Mouse (Mus musculus) MEL (cell line): Measurements from ENCODE around the gene Arhgef1. TPM values are rescaled to one million over a fixed set of nuclear protein-coding genes. Genes with fewer than 3 reads are reported as not detected.

Source experiments
- DNase-seq: peaks from one replicate; pipeline ENCODE4 v3.0.0; 2011; ENCODE audit warnings: low read depth, low spot score
- H3K27ac ChIP-seq: 2 replicates; pipeline ENCODE4 v1.5.1; 2012; ENCODE audit warnings: low read depth, mild to moderate bottlenecking, control low read depth, low read length, moderate library complexity; ENCODE audit not compliant: control insufficient read depth
- H3K27me3 ChIP-seq, 2 experiments: fragments of 150-350 bp in 1 of 2; sonication (generic) in 1 of 2; 2 replicates each; pipeline ENCODE4 v1.6.1; 2012; ENCODE audit warnings: low read length in 2 of 2, mild to moderate bottlenecking in 2 of 2, improper control_type of control experiment in 1 of 2, moderate library complexity in 1 of 2; ENCODE audit not compliant: insufficient read depth in 2 of 2, control insufficient read depth in 1 of 2
- H3K36me3 ChIP-seq, 2 experiments: 2 replicates each; pipeline ENCODE4 v1.6.1; 2012 to 2014; ENCODE audit warnings: low read length in 2 of 2, improper control_type of control experiment in 1 of 2, inconsistent platforms in 1 of 2, mild to moderate bottlenecking in 1 of 2; ENCODE audit not compliant: insufficient read depth in 2 of 2, control insufficient read depth in 1 of 2
- H3K4me1 ChIP-seq, 2 experiments: fragments of 150-350 bp in 1 of 2; sonication (generic) in 1 of 2; 2 replicates each; pipeline ENCODE4 v1.6.1; 2012; ENCODE audit warnings: low read length in 2 of 2, improper control_type of control experiment in 1 of 2, mild to moderate bottlenecking in 1 of 2; ENCODE audit not compliant: insufficient read depth in 2 of 2, control insufficient read depth in 1 of 2
- H3K4me3 ChIP-seq, 2 experiments: fragments of 150-350 bp in 1 of 2; sonication (generic) in 1 of 2; 2 replicates each; pipeline ENCODE4 v1.5.1; 2012; ENCODE audit warnings: low read depth in 2 of 2, low read length in 2 of 2, mild to moderate bottlenecking in 2 of 2, moderate library complexity in 2 of 2, control low read depth in 1 of 2, improper control_type of control experiment in 1 of 2; ENCODE audit not compliant: control insufficient read depth in 1 of 2, insufficient read depth in 1 of 2
- H3K79me2 ChIP-seq: 2 replicates; pipeline ENCODE4 v1.6.1; 2012; ENCODE audit warnings: mild to moderate bottlenecking, low read length, moderate library complexity; ENCODE audit not compliant: control insufficient read depth, poor library complexity, insufficient read depth
- H3K9ac ChIP-seq: 2 replicates; pipeline ENCODE4 v1.6.1; 2012; ENCODE audit warnings: low read depth, mild to moderate bottlenecking, control low read depth, low read length, moderate library complexity; ENCODE audit not compliant: control insufficient read depth, poor library complexity, severe bottlenecking
- H3K9me3 ChIP-seq: fragments of 150-350 bp; sonication (generic); replicated peaks from 2 replicates; pipeline ENCODE4 v1.6.1; 2012; ENCODE audit warnings: mild to moderate bottlenecking, low read length, improper control_type of control experiment, moderate library complexity; ENCODE audit not compliant: insufficient read depth
- BHLHE40 ChIP-seq: IDR thresholded peaks from 2 replicates; pipeline ENCODE4 v1.6.1; 2012; ENCODE audit warnings: low read depth, mild to moderate bottlenecking, inconsistent platforms, low read length, improper control_type of control experiment, borderline replicate concordance
- CHD1 ChIP-seq: IDR thresholded peaks from 2 replicates; pipeline ENCODE4 v1.6.1; 2012; ENCODE audit warnings: low read depth, mild to moderate bottlenecking, inconsistent platforms, low read length, improper control_type of control experiment
- CHD2 ChIP-seq: IDR thresholded peaks from 2 replicates; pipeline ENCODE4 v1.6.1; 2011; ENCODE audit warnings: low read length, improper control_type of control experiment
- CTCF ChIP-seq, 3 experiments: IDR thresholded peaks in 2 of 3; conservative IDR thresholded peaks in 1 of 3; 2 replicates each; pipeline ENCODE4 v1.5.1; 2011 to 2012; ENCODE audit warnings: low read length in 3 of 3, low read depth in 2 of 3, mild to moderate bottlenecking in 2 of 3, improper control_type of control experiment in 1 of 3, inconsistent platforms in 1 of 3, mixed read lengths in 1 of 3, moderate library complexity in 1 of 3; ENCODE audit not compliant: control insufficient read depth in 1 of 3, insufficient read depth in 1 of 3, poor library complexity in 1 of 3, severe bottlenecking in 1 of 3
- E2F4 ChIP-seq: IDR thresholded peaks from 2 replicates; pipeline ENCODE4 v1.6.1; 2011; ENCODE audit warnings: low read depth, low read length, improper control_type of control experiment, borderline replicate concordance
- ELF1 ChIP-seq: IDR thresholded peaks from 2 replicates; pipeline ENCODE4 v1.6.1; 2014; ENCODE audit warnings: low read depth, mild to moderate bottlenecking, inconsistent platforms, low read length, improper control_type of control experiment, moderate library complexity
- EP300 ChIP-seq, 2 experiments: IDR thresholded peaks; 2 replicates each; pipeline ENCODE4 v1.6.1; 2011; ENCODE audit warnings: improper control_type of control experiment in 2 of 2, low read length in 2 of 2, low read depth in 1 of 2, mild to moderate bottlenecking in 1 of 2
- ETS1 ChIP-seq: IDR thresholded peaks from 2 replicates; pipeline ENCODE4 v1.6.1; 2012; ENCODE audit warnings: low read depth, mild to moderate bottlenecking, inconsistent platforms, low read length, improper control_type of control experiment, moderate library complexity
- HCFC1 ChIP-seq: IDR thresholded peaks from 2 replicates; pipeline ENCODE4 v1.6.1; 2012; ENCODE audit warnings: low read depth, mild to moderate bottlenecking, inconsistent platforms, low read length, improper control_type of control experiment, moderate library complexity
- JUND ChIP-seq: IDR thresholded peaks from 2 replicates; pipeline ENCODE4 v1.6.1; 2011; ENCODE audit warnings: low read depth, mild to moderate bottlenecking, improper control_type of control experiment, low read length
- KAT2A ChIP-seq: conservative IDR thresholded peaks from 2 replicates; pipeline ENCODE4 v1.6.1; 2012; ENCODE audit warnings: low read depth, low read length, improper control_type of control experiment, inconsistent platforms
- MAFK ChIP-seq: IDR thresholded peaks from 2 replicates; pipeline ENCODE4 v1.6.1; 2011; ENCODE audit warnings: low read depth, mild to moderate bottlenecking, low read length, improper control_type of control experiment, borderline replicate concordance
- MAX ChIP-seq: IDR thresholded peaks from 2 replicates; pipeline ENCODE4 v1.6.1; 2011; ENCODE audit warnings: low read length, improper control_type of control experiment
- MAZ ChIP-seq: IDR thresholded peaks from 2 replicates; pipeline ENCODE4 v1.6.1; 2012; ENCODE audit warnings: low read depth, mild to moderate bottlenecking, inconsistent platforms, low read length, improper control_type of control experiment
- MEF2A ChIP-seq: IDR thresholded peaks from 2 replicates; pipeline ENCODE4 v1.6.1; 2014; ENCODE audit warnings: low read depth, mild to moderate bottlenecking, inconsistent platforms, low read length, improper control_type of control experiment; ENCODE audit not compliant: poor library complexity, insufficient replicate concordance, severe bottlenecking; ENCODE audit errors: extremely low read depth
- MXI1 ChIP-seq: IDR thresholded peaks from 2 replicates; pipeline ENCODE4 v1.6.1; 2011; ENCODE audit warnings: mild to moderate bottlenecking, low read depth, low read length, improper control_type of control experiment
- MYC ChIP-seq: IDR thresholded peaks from 2 replicates; pipeline ENCODE4 v1.6.1; 2011; ENCODE audit warnings: low read depth, mild to moderate bottlenecking, low read length, improper control_type of control experiment, moderate library complexity
- NELFE ChIP-seq: IDR thresholded peaks from 2 replicates; pipeline ENCODE4 v1.6.1; 2011; ENCODE audit warnings: low read depth, low read length, improper control_type of control experiment
- NRF1 ChIP-seq: IDR thresholded peaks from 2 replicates; pipeline ENCODE4 v1.6.1; 2014; ENCODE audit warnings: low read depth, mild to moderate bottlenecking, inconsistent platforms, low read length, improper control_type of control experiment, moderate library complexity; ENCODE audit not compliant: poor library complexity, insufficient read depth, severe bottlenecking
- POLR2A ChIP-seq, 2 experiments: IDR thresholded peaks; 2 replicates each; pipeline ENCODE4 v1.6.1; 2011 to 2012; ENCODE audit warnings: low read length in 2 of 2, mild to moderate bottlenecking in 2 of 2, control low read depth in 1 of 2, improper control_type of control experiment in 1 of 2, low read depth in 1 of 2, moderate library complexity in 1 of 2; ENCODE audit not compliant: control insufficient read depth in 1 of 2, insufficient read depth in 1 of 2, poor library complexity in 1 of 2
- POLR2AphosphoS2 ChIP-seq: IDR thresholded peaks from 2 replicates; pipeline ENCODE4 v1.6.1; 2011; ENCODE audit warnings: low read length, improper control_type of control experiment
- RAD21 ChIP-seq: IDR thresholded peaks from 2 replicates; pipeline ENCODE4 v1.6.1; 2011; ENCODE audit warnings: mild to moderate bottlenecking, low read depth, low read length, improper control_type of control experiment
- RCOR1 ChIP-seq: IDR thresholded peaks from 2 replicates; pipeline ENCODE4 v1.6.1; 2012; ENCODE audit warnings: low read depth, mild to moderate bottlenecking, inconsistent platforms, low read length, improper control_type of control experiment
- SIN3A ChIP-seq: IDR thresholded peaks from 2 replicates; pipeline ENCODE4 v1.6.1; 2012; ENCODE audit warnings: low read length, improper control_type of control experiment, inconsistent platforms
- TAL1 ChIP-seq: IDR thresholded peaks from 2 replicates; pipeline ENCODE4 v1.6.1; 2012; ENCODE audit warnings: mild to moderate bottlenecking, inconsistent platforms, low read length, moderate library complexity, mixed read lengths
- TBP ChIP-seq: IDR thresholded peaks from 2 replicates; pipeline ENCODE4 v1.8.0; 2011; ENCODE audit warnings: low read depth, low read length, improper control_type of control experiment
- TCF12 ChIP-seq: IDR thresholded peaks from 2 replicates; pipeline ENCODE4 v1.6.1; 2014; ENCODE audit warnings: low read depth, mild to moderate bottlenecking, inconsistent platforms, low read length, improper control_type of control experiment, moderate library complexity
- UBTF ChIP-seq: IDR thresholded peaks from 2 replicates; pipeline ENCODE4 v1.6.1; 2012; ENCODE audit warnings: low read depth, mild to moderate bottlenecking, inconsistent platforms, low read length, improper control_type of control experiment, moderate library complexity, borderline replicate concordance; ENCODE audit not compliant: insufficient read depth
- USF1 ChIP-seq: IDR thresholded peaks from 2 replicates; pipeline ENCODE4 v1.6.1; 2014; ENCODE audit warnings: low read depth, mild to moderate bottlenecking, inconsistent platforms, low read length, improper control_type of control experiment, moderate library complexity
- ZMIZ1 ChIP-seq: IDR thresholded peaks from 2 replicates; pipeline ENCODE4 v1.6.1; 2012; ENCODE audit warnings: low read depth, mild to moderate bottlenecking, inconsistent platforms, low read length, improper control_type of control experiment, moderate library complexity
- ZNF384 ChIP-seq: IDR thresholded peaks from 2 replicates; pipeline ENCODE4 v1.6.1; 2012; ENCODE audit warnings: low read depth, mild to moderate bottlenecking, inconsistent platforms, low read length, improper control_type of control experiment
- polyA plus RNA-seq, 2 experiments: library from polyadenylated mRNA; stranded (reverse) in 1 of 2; unstranded in 1 of 2; fragments of >175 nt in 1 of 2; fragments of >200 nt in 1 of 2; gene quantifications; 2 replicates each; pipeline versions ENCODE4 v1.2.1 to v1.2.4; 2012; ENCODE audit warnings: low replicate concordance in 2 of 2, low read depth in 1 of 2; ENCODE audit not compliant: insufficient read length in 2 of 2, insufficient read depth in 1 of 2, missing spikeins in 1 of 2
- total RNA-seq: library from RNA; depleted of rRNA; stranded (reverse); fragments of 300-350 nt; gene quantifications from 2 replicates; pipeline ENCODE4 v1.2.3, GENCODE M21; 2012

Gene Arhgef1
- total and polyA plus RNA-seq, 3 experiments: 53.3 to 163 TPM; not detected in 1

DNA sequence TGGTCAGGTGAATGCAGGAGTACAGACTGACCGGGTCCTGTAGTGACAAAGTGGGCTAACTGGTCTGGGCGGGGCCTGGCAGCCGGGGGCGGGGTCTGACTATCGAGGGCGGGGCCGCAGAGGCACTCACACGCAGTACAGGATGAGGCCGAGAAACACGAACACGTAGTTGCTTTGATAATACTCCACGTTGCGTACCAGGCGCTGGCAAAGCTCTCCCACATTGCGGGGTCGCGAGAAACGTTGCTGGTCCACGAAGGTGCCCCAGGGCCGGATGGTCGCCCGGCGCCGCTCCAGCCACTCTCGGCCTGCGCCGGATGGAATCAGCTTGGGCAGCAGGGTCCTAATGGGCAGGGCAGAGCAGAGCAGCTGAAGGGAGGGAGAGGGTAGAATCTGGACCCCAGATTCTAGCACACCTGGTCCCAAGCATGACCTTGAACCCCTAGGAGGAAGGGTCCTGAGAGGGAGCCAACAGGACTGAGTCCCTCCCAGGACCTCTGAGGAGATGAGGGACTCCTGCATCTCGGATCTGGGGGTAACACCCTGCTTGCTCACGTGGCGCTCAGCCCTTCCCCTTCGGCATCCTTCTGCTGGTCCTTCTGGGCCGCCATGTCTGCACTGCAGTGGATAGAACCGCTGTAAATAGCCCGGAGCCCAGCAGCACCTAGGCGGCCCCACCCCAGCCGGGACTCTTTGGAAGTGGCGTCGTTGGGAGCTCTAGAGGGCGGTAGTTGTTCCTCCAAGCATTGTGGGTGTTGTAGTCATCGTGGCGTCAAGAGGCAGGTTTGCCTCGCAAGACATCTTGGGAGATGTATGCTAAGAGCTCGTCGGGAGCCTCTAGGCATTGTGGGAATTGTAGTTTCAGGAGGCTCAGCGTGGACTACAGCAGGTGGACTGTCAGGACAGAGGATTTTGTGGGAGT, 69.5 kb downstream of the Arhgef1 start, which contains the start of gene Rabac1:
Gene Rabac1 (minus strand): TSS at position 783 of the 922 bp plus-strand sequence.
- H3K4me1 ChIP-seq: peaks cover 7 to 20% of the 10 kb centered on the region in 2 experiments
- peak; percentile 97 for DNase-seq
- H3K9ac ChIP-seq: peak within 1 kb of the TSS; percentile 80
- no peaks in the 10 kb centered on the region for H3K27me3 ChIP-seq
- TF ChIP-seq POLR2A (IDR thresholded peaks at IDR 0.05; ENCODE audit: control insufficient read depth in 1 of 2, insufficient read depth in 1 of 2, low read depth in 1 of 2, low read length in 2 of 2, poor library complexity in 1 of 2) (peak in 1 of 2 experiments; percentile 77; a peak in 3 of 4 replicates), KAT2A (peak; percentile 99), ZNF384 (no peak), CHD2 (0 out of 2 replicates have a peak, but pooled peaks have one; percentile 26), SIN3A (peak; percentile 96), TAL1 (no peak), USF1 (peak; percentile 48; the same call in 1 of the 2 replicates), ELF1 (peak; percentile 89), TBP (peak; percentile 75), BHLHE40 (no peak), HCFC1 (peak; percentile 100), TCF12 (peak; percentile 55), MAFK (no peak), UBTF (no peak), RAD21 (no peak), MYC (peak; percentile 81), CHD1 (no peak), MAZ (peak; percentile 80), MEF2A (no peak), MAX (peak; percentile 66; the same call in 1 of the 2 replicates), NELFE (peak; percentile 69), NRF1 (peak; percentile 22; the same call in 1 of the 2 replicates), POLR2AphosphoS2 (peak; percentile 81), JUND (no peak), ETS1 (no peak), EP300 (IDR thresholded peaks at IDR 0.05; ENCODE audit: low read depth in 1 of 2, low read length in 2 of 2) (no peak), CTCF (IDR thresholded peaks at IDR 0.05 in 2 of 3, conservative IDR thresholded peaks at IDR 0.05 in 1 of 3; ENCODE audit: control insufficient read depth in 1 of 3, insufficient read depth in 1 of 3, low read depth in 2 of 3, low read length in 3 of 3, poor library complexity in 1 of 3, severe bottlenecking in 1 of 3) (peak in 2 of 3 experiments; percentile 29 to 52; a peak in 3 of 6 replicates), MXI1 (peak; percentile 77), ZMIZ1 (0 out of 2 replicates have a peak, but pooled peaks have one; percentile 30), E2F4 (no peak), RCOR1 (no peak)
- H3K4me3 ChIP-seq: peak within 1 kb of the TSS; percentile 75 to 78
- H3K79me2 ChIP-seq: peaks cover 6% of the 10 kb centered on the region; the same call in 1 of the 2 replicates
- H3K9me3 ChIP-seq: no peaks in the 10 kb centered on the region
- H3K36me3 ChIP-seq: peaks cover 0 to 21% of the 10 kb centered on the region in 2 experiments; a peak in 2 of 4 replicates
- peak within 1 kb of the TSS; percentile 49 for H3K27ac ChIP-seq
